Mouse (Mus musculus) bone marrow macrophage, adult 2 months (primary cell): ENCODE results near the gene Sdf4. TPM values are rescaled to one million over a fixed set of nuclear protein-coding genes. Genes with fewer than 3 reads are reported as not detected.

Source experiments
- H3K27ac ChIP-seq: 2 replicates; pipeline ENCODE4 v1.5.1; 2012; ENCODE audit warnings: low read depth, low read length; ENCODE audit not compliant: insufficient read depth
- H3K4me1 ChIP-seq: 2 replicates; pipeline ENCODE4 v1.6.1; 2012; ENCODE audit warnings: low read length; ENCODE audit not compliant: control insufficient read depth, insufficient read depth
- H3K4me3 ChIP-seq: 2 replicates; pipeline ENCODE4 v1.5.1; 2012; ENCODE audit warnings: mild to moderate bottlenecking, low read length, moderate library complexity; ENCODE audit not compliant: insufficient read depth
- CTCF ChIP-seq: IDR thresholded peaks from 2 replicates; pipeline ENCODE4 v1.5.1; 2012; ENCODE audit warnings: low read depth, mild to moderate bottlenecking, low read length, moderate library complexity
- POLR2A ChIP-seq: IDR thresholded peaks from 2 replicates; pipeline ENCODE4 v1.6.1; 2012; ENCODE audit warnings: mild to moderate bottlenecking, low read depth, low read length, borderline replicate concordance
- polyA plus RNA-seq: library from polyadenylated mRNA; stranded (reverse); fragments of >200 nt; gene quantifications from 2 replicates; pipeline ENCODE4 v1.2.4, GENCODE M21; 2012; ENCODE audit not compliant: missing spikeins, insufficient read depth, insufficient read length

Gene Sdf4
- polyA plus RNA-seq, 1 experiment, result 213 TPM

GRCm38 (mm10) chr4:156030651-156031118 is 38.0 kb downstream of the Sdf4 start:
- Histone ChIP-seq H3K27ac (no peak overlapping the region), H3K4me3 (no peak overlapping the region), H3K4me1 (peaks cover 27% of the 10 kb centered on the region)
- TF ChIP-seq POLR2A (no peak), CTCF (no peak)

- Histone ChIP-seq H3K4me1 (peaks cover 22% of the 10 kb centered on the region), H3K27ac (peak overlapping the region; percentile 63; the same call in 1 of the 2 replicates)
- TF ChIP-seq POLR2A (no peak), CTCF (no peak)
These were observed 38.6 kb downstream of the Sdf4 start for GRCm38 (mm10) chr4:156031255-156031592.

GRCm38 (mm10) chr4:156031593-156032391 is 39.1 kb downstream of the Sdf4 start:
- Histone ChIP-seq H3K4me1 (peaks cover 20% of the 10 kb centered on the region), H3K4me3 (peak overlapping the region; percentile 40), H3K27ac (peak overlapping the region; percentile 63)
- TF ChIP-seq CTCF (no peak), POLR2A (no peak)

More at GRCm38 (mm10) chr4:156031255-156031592, 38.6 kb downstream of the Sdf4 start:
- H3K4me3 ChIP-seq, result peak overlapping the region; percentile 40; the same call in 1 of the 2 replicates

GRCm38 (mm10) chr4:156032856-156033255 is 40.2 kb downstream of the Sdf4 start:
- no peak overlapping the region for H3K27ac ChIP-seq
- H3K4me1 ChIP-seq, result peaks cover 20% of the 10 kb centered on the region
- no peak overlapping the region for H3K4me3 ChIP-seq
- TF ChIP-seq CTCF (no peak), POLR2A (no peak)

- H3K4me3 ChIP-seq, result no peak overlapping the region
- H3K4me1 ChIP-seq, result peaks cover 20% of the 10 kb centered on the region
- H3K27ac ChIP-seq, result no peak overlapping the region
- TF ChIP-seq CTCF, result peak; percentile 87
- no peak for TF ChIP-seq POLR2A
These were observed 40.9 kb downstream of the Sdf4 start for GRCm38 (mm10) chr4:156033476-156034119.

- H3K4me1 ChIP-seq, result peaks cover 20% of the 10 kb centered on the region
- TF ChIP-seq POLR2A (no peak), CTCF (no peak)
These were observed 41.6 kb downstream of the Sdf4 start for GRCm38 (mm10) chr4:156034301-156034700.

GRCm38 (mm10) chr4:156034901-156035300 is 42.2 kb downstream of the Sdf4 start:
- TF ChIP-seq POLR2A (no peak), CTCF (no peak)
- H3K4me1 ChIP-seq, result peaks cover 20% of the 10 kb centered on the region
- peak overlapping the region; percentile 15; the same call in 1 of the 2 replicates for H3K4me3 ChIP-seq
- H3K27ac ChIP-seq, result no peak overlapping the region

More at GRCm38 (mm10) chr4:156034301-156034700, 41.6 kb downstream of the Sdf4 start:
- Histone ChIP-seq H3K4me3 (no peak overlapping the region), H3K27ac (no peak overlapping the region)

- Histone ChIP-seq H3K4me3 (no peak overlapping the region), H3K4me1 (no peaks in the 10 kb centered on the region), H3K27ac (no peak overlapping the region)
- TF ChIP-seq POLR2A (no peak), CTCF (no peak)
These were observed 52.1 kb downstream of the Sdf4 start for GRCm38 (mm10) chr4:156044754-156045153.

GRCm38 (mm10) chr4:156049779-156050178 is 57.1 kb downstream of the Sdf4 start:
- TF ChIP-seq POLR2A, result no peak
- TF ChIP-seq CTCF, result no peak
- Histone ChIP-seq H3K27ac (no peak overlapping the region), H3K4me3 (no peak overlapping the region), H3K4me1 (no peaks in the 10 kb centered on the region)

- no peak for TF ChIP-seq POLR2A
- TF ChIP-seq CTCF, result no peak
- no peak overlapping the region for H3K4me3 ChIP-seq
These were observed 57.8 kb downstream of the Sdf4 start for GRCm38 (mm10) chr4:156050391-156050980.

More at GRCm38 (mm10) chr4:156050391-156050980, 57.8 kb downstream of the Sdf4 start:
- Histone ChIP-seq H3K27ac (no peak overlapping the region), H3K4me1 (no peaks in the 10 kb centered on the region)
